Mouse (Mus musculus) limb, embryonic 11.5 days (tissue): ENCODE measurements at regions not wholly inside any gene's neighbourhood (a gene's known extent, or its start where the extent isn't known, plus 50 kb on each side); places are given as distances from the start of the nearest gene placed in this dataset.
A peak's percentile ranks its signal among the peaks of the same experiment; 100 is the strongest.

ENCODE experiments used
- ATAC-seq: fragments of 200-750 bp; cut with Nextera tagmentation; 2 replicates; pipeline ENCODE4 v1.8.0; 2017; ENCODE audit warnings: low read depth; ENCODE audit not compliant: insufficient number of reproducible peaks, low FRiP score, low TSS enrichment
- DNase-seq: peaks from one replicate; pipeline ENCODE4 v3.0.0-alpha.2; 2015; ENCODE audit warnings: low spot score
- H3K27ac ChIP-seq: fragments of 300-500 bp; sonication (generic); replicated peaks from 2 replicates; pipeline ENCODE4 v1.5.1; 2014; ENCODE audit warnings: low read depth, mild to moderate bottlenecking, low read length
- H3K27me3 ChIP-seq: fragments of 300-500 bp; sonication (generic); 2 replicates; pipeline ENCODE4 v1.6.1; 2014; ENCODE audit warnings: mild to moderate bottlenecking, low read length, mixed read lengths; ENCODE audit not compliant: control insufficient read depth, insufficient read depth
- H3K36me3 ChIP-seq: fragments of 300-500 bp; sonication (generic); 2 replicates; pipeline ENCODE4 v1.6.1; 2014; ENCODE audit warnings: mild to moderate bottlenecking, low read length, moderate library complexity, mixed read lengths; ENCODE audit not compliant: control insufficient read depth, insufficient read depth
- H3K4me1 ChIP-seq: fragments of 300-500 bp; sonication (generic); 2 replicates; pipeline ENCODE4 v1.6.1; 2014; ENCODE audit warnings: low read length, mixed read lengths; ENCODE audit not compliant: control insufficient read depth, insufficient read depth
- H3K4me2 ChIP-seq: fragments of 300-500 bp; sonication (generic); 2 replicates; pipeline ENCODE4 v1.6.1; 2014; ENCODE audit warnings: low read depth, mild to moderate bottlenecking, moderate library complexity; ENCODE audit not compliant: severe bottlenecking
- H3K4me3 ChIP-seq: fragments of 300-500 bp; sonication (generic); 2 replicates; pipeline ENCODE4 v1.5.1; 2014; ENCODE audit warnings: low read depth, low read length
- H3K9ac ChIP-seq: fragments of 300-500 bp; sonication (generic); 2 replicates; pipeline ENCODE4 v1.6.1; 2014; ENCODE audit warnings: mild to moderate bottlenecking, low read length
- H3K9me3 ChIP-seq: fragments of 300-500 bp; sonication (generic); 2 replicates; pipeline ENCODE4 v1.6.1; 2016; ENCODE audit warnings: low read length; ENCODE audit not compliant: control insufficient read depth
- WGBS: fragments of 180-500 bp; shearing (Covaris S2); extraction: QIAGEN DNeasy Blood & Tissue Kit; methylation state at CpG from one replicate; pipeline ENCODE4 v1.1.7; 2014; 5-methylcytosine and 5-hydroxymethylcytosine counted together

GRCm38 (mm10) chr13:5716749-5717148 is 144.5 kb upstream of the Klf6 start:
- no peaks in the 10 kb centered on the region for H3K4me1 ChIP-seq
- WGBS: 89% methylated on average over 3 of the region's 3 CpGs
- ATAC-seq: no peak

DNA sequence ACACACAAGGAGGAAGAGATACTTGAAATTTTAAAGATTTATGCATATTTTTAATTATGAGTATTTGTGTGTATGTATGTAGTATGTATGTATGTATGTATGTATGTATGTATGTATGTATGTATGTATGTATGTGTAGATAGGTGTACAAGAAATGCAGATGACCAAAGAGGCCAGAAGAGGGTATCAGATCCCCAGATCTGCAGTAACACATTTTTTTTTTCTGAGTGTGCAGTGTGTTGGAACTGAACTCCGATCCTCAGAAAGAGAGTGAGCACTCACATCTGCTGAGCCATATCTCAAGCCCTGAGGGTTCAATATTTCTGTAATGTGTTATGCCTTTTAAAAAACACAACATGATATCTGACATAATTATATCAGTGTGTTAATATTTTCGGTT is 138.0 kb upstream of the Klf6 start:
- WGBS: 86% methylated on average over 2 of the region's 2 CpGs
- no peak overlapping the region for H3K4me3 ChIP-seq
- DNase-seq: no peak
- H3K36me3 ChIP-seq: no peaks in the 10 kb centered on the region
- no peaks in the 10 kb centered on the region for H3K9me3 ChIP-seq
- no peaks in the 10 kb centered on the region for H3K4me1 ChIP-seq
- no peak overlapping the region for H3K4me2 ChIP-seq
- no peak for ATAC-seq
- no peaks in the 10 kb centered on the region for H3K27me3 ChIP-seq
- H3K9ac ChIP-seq: no peak overlapping the region
- H3K27ac ChIP-seq: no peak overlapping the region

More at GRCm38 (mm10) chr13:5716749-5717148, 144.5 kb upstream of the Klf6 start:
- no peaks in the 10 kb centered on the region for H3K36me3 ChIP-seq
- no peak for DNase-seq
- no peak overlapping the region for H3K27ac ChIP-seq
- H3K9ac ChIP-seq: no peak overlapping the region
- H3K9me3 ChIP-seq: no peaks in the 10 kb centered on the region
- H3K4me2 ChIP-seq: no peak overlapping the region
- no peak overlapping the region for H3K4me3 ChIP-seq
- no peaks in the 10 kb centered on the region for H3K27me3 ChIP-seq

- Histone ChIP-seq H3K27ac (no peak overlapping the region), H3K4me1 (no peaks in the 10 kb centered on the region), H3K4me2 (no peak overlapping the region), H3K9ac (no peak overlapping the region), H3K36me3 (no peaks in the 10 kb centered on the region), H3K4me3 (no peak overlapping the region), H3K9me3 (no peaks in the 10 kb centered on the region), H3K27me3 (no peaks in the 10 kb centered on the region)
- ATAC-seq (no peak), DNase-seq (peak; percentile 22)
- 50% methylated on average over 1 of the region's 1 CpGs for WGBS
Observed at GRCm38 (mm10) chr13:5724364-5724763, 136.9 kb upstream of the Klf6 start.

DNA sequence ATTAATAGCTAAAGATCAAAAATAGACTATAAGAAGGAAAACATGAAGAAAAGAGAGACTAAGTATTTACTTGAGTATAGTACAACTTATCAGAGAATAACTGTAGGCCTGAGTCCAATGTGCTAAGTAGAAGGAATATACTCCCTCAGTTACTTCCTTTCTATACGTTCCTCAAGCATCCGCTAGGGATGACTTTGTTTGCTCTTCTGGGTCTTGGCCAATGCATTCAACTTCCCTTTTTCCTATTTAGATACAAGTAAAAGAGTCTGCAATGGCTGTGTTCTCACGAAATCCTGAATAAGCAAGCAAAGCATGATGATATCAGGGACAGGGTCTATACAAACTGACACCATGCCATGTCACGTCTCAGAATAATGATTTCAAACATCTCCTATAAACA is 135.3 kb upstream of the Klf6 start:
- no peak overlapping the region for H3K27ac ChIP-seq
- no peaks in the 10 kb centered on the region for H3K4me1 ChIP-seq
- no peak overlapping the region for H3K4me2 ChIP-seq
- ATAC-seq (no peak), DNase-seq (no peak)
- H3K36me3 ChIP-seq: no peaks in the 10 kb centered on the region
- H3K27me3 ChIP-seq: no peaks in the 10 kb centered on the region
- H3K9ac ChIP-seq: no peak overlapping the region
- 89% methylated on average over 4 of the region's 4 CpGs for WGBS
- no peak overlapping the region for H3K4me3 ChIP-seq
- no peaks in the 10 kb centered on the region for H3K9me3 ChIP-seq

- WGBS: 95% methylated on average over 1 of the region's 1 CpGs
- H3K36me3 ChIP-seq: no peaks in the 10 kb centered on the region
- H3K4me3 ChIP-seq: no peak overlapping the region
- no peak overlapping the region for H3K27ac ChIP-seq
- H3K9me3 ChIP-seq: no peaks in the 10 kb centered on the region
- no peaks in the 10 kb centered on the region for H3K27me3 ChIP-seq
- ATAC-seq: no peak
- no peak for DNase-seq
- H3K9ac ChIP-seq: no peak overlapping the region
- no peaks in the 10 kb centered on the region for H3K4me1 ChIP-seq
- no peak overlapping the region for H3K4me2 ChIP-seq
Observed at GRCm38 (mm10) chr13:5726446-5726845, 134.8 kb upstream of the Klf6 start.

DNA sequence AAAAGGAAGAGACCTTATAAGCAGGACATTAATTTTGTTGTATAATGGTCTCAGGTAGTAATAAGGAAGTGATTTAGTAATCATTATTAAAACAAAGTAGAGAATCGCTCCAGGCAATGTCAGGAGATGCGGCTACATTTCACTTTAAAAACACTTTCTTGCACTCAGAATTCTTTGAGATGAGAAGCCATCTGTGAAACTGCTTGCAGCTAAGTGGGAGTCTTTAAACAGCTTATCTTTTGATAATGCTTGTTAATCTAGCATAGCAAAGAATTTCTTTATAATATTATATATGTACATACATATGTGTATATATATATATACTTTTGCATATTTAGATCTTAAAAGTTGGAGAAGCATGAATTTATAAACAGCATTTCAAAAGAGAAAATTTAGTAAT is 133.1 kb upstream of the Klf6 start:
- Histone ChIP-seq H3K4me2 (no peak overlapping the region), H3K9ac (no peak overlapping the region), H3K4me1 (no peaks in the 10 kb centered on the region), H3K27me3 (no peaks in the 10 kb centered on the region), H3K27ac (no peak overlapping the region), H3K36me3 (no peaks in the 10 kb centered on the region), H3K4me3 (no peak overlapping the region), H3K9me3 (no peaks in the 10 kb centered on the region)
- DNase-seq (no peak), ATAC-seq (no peak)
- 90% methylated on average over 2 of the region's 2 CpGs for WGBS

DNA sequence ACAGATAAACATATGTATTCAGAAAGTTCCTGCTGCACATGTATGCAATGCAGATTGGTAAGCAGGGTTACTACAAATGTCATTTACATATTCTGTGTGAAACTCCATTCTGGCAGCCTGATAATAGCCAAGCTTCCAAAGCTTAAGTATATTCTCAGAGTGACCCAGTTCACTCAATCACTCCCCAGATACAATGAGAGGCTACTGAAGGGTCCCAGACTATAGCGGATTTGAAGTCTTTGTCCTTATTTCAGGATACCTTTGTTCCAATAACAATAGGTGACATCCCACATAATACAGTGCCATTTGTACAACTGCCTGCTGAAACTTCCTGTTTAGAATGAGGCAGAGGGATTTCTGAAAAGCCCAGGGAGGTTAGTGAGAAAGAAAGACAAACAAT is 132.5 kb upstream of the Klf6 start:
- no peak overlapping the region for H3K4me3 ChIP-seq
- H3K9me3 ChIP-seq: no peaks in the 10 kb centered on the region
- H3K4me1 ChIP-seq: no peaks in the 10 kb centered on the region
- H3K27me3 ChIP-seq: no peaks in the 10 kb centered on the region
- ATAC-seq (no peak), DNase-seq (no peak)
- no peaks in the 10 kb centered on the region for H3K36me3 ChIP-seq
- no peak overlapping the region for H3K9ac ChIP-seq
- H3K27ac ChIP-seq: no peak overlapping the region
- WGBS: 89% methylated on average over 1 of the region's 1 CpGs
- H3K4me2 ChIP-seq: no peak overlapping the region

GRCm38 (mm10) chr13:5729426-5730068 is 131.7 kb upstream of the Klf6 start:
- no peaks in the 10 kb centered on the region for H3K36me3 ChIP-seq
- no peak for DNase-seq
- no peak overlapping the region for H3K4me3 ChIP-seq
- H3K9me3 ChIP-seq: no peaks in the 10 kb centered on the region
- no peak for ATAC-seq
- WGBS: 89% methylated on average over 6 of the region's 6 CpGs
- H3K27me3 ChIP-seq: no peaks in the 10 kb centered on the region
- no peak overlapping the region for H3K27ac ChIP-seq
- no peaks in the 10 kb centered on the region for H3K4me1 ChIP-seq
- H3K9ac ChIP-seq: no peak overlapping the region
- no peak overlapping the region for H3K4me2 ChIP-seq

DNA sequence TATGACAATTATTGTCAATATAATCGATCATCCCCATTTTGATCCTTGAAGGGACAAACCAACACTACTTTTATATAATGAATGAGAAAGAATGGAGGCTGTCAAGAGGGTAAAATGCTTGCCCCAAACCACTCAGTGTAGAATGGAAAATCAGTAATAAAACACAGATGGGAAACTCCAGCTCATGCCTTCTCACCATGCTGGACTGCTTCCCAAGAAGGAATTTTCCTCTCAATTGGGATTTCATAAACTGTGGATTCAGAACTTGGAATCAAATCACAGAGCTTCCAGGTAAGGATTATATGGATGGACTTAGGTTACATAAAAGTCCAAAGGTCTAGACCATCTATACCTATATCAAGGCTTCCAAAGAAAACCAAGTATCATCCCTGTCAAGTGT is 129.1 kb upstream of the Klf6 start:
- Histone ChIP-seq H3K4me3 (no peak overlapping the region), H3K9me3 (no peaks in the 10 kb centered on the region), H3K27me3 (no peaks in the 10 kb centered on the region), H3K4me2 (no peak overlapping the region), H3K9ac (no peak overlapping the region), H3K27ac (no peak overlapping the region), H3K36me3 (no peaks in the 10 kb centered on the region), H3K4me1 (no peaks in the 10 kb centered on the region)
- no peak for ATAC-seq
- WGBS: 90% methylated on average over 1 of the region's 1 CpGs
- DNase-seq: no peak
